Mouse (Mus musculus) gastrocnemius, postnatal 14 days (tissue): ENCODE measurements around the gene Tchp. TPM values are rescaled to one million over a fixed set of nuclear protein-coding genes. Genes with fewer than 3 reads are reported as not detected.

Experiments used
- DNase-seq: peaks from one replicate; pipeline ENCODE4 v3.0.0; 2021; ENCODE audit warnings: mixed read lengths
- intact Hi-C: fragments of 180-260 bp; cut with DNase I; formaldehyde crosslinking; loops from one replicate; pipeline ENCODE4 v1.15.1; 2025; ENCODE audit warnings: low total_unique reads
- total RNA-seq, 2 experiments: library from RNA; stranded (reverse); gene quantifications; 2 replicates each; pipeline ENCODE4 v1.2.3; 2021

Tchp gene
- total RNA-seq, 2 experiments from 2014 or later, result 3.4 to 3.5 TPM

- DNase-seq, result peak; percentile 93
- intact Hi-C loops, result no loop called here
Measured at GRCm38 (mm10) chr5:114690633-114691567, 16.7 kb upstream of the Tchp start, which contains the start of gene Gltp. Gltp (minus strand) TSS chr5:114690984.

GRCm38 (mm10) chr5:114695775-114696174, 11.8 kb upstream of the Tchp start:
- intact Hi-C loops, result no loop called here
- no peak for DNase-seq

- intact Hi-C loops, result no loop called here
- no peak for DNase-seq
Measured at GRCm38 (mm10) chr5:114696939-114697338, 10.6 kb upstream of the Tchp start.

GRCm38 (mm10) chr5:114698044-114698746, 9.4 kb upstream of the Tchp start:
- peak; percentile 69 for DNase-seq
- intact Hi-C loops, result no loop called here

- intact Hi-C loops, result no loop called here
- no peak for DNase-seq
Measured at GRCm38 (mm10) chr5:114699015-114699414, 8.5 kb upstream of the Tchp start.

- no peak for DNase-seq
- intact Hi-C loops, result no loop called here
Measured at GRCm38 (mm10) chr5:114702403-114703392, 4.9 kb upstream of the Tchp start.

GRCm38 (mm10) chr5:114708491-114708890, 931 bp downstream of the Tchp start:
- intact Hi-C loops, result no loop called here
- no peak for DNase-seq

- intact Hi-C loops, result no loop called here
- no peak for DNase-seq
Measured at GRCm38 (mm10) chr5:114709357-114709756, 1.8 kb downstream of the Tchp start.

GRCm38 (mm10) chr5:114714551-114714950, 7.0 kb downstream of the Tchp start:
- DNase-seq, result no peak
- intact Hi-C loops, result no loop called here

GRCm38 (mm10) chr5:114717292-114717691, 9.7 kb downstream of the Tchp start:
- no peak for DNase-seq
- intact Hi-C loops, result no loop called here

- intact Hi-C loops, result no loop called here
- no peak for DNase-seq
Measured at GRCm38 (mm10) chr5:114717937-114718336, 10.4 kb downstream of the Tchp start.

- intact Hi-C loops, result no loop called here
- DNase-seq, result no peak
Measured at GRCm38 (mm10) chr5:114718483-114718882, 10.9 kb downstream of the Tchp start.

GRCm38 (mm10) chr5:114719003-114719927, 11.7 kb downstream of the Tchp start:
- intact Hi-C loops, result no loop called here
- DNase-seq, result no peak

- DNase-seq, result no peak
- intact Hi-C loops, result no loop called here
Measured at GRCm38 (mm10) chr5:114719928-114720270, 12.3 kb downstream of the Tchp start.

- DNase-seq, result no peak
- intact Hi-C loops, result no loop called here
Measured at GRCm38 (mm10) chr5:114720784-114721183, 13.2 kb downstream of the Tchp start.

GRCm38 (mm10) chr5:114721969-114722368, 14.4 kb downstream of the Tchp start:
- intact Hi-C loops, result no loop called here

GRCm38 (mm10) chr5:114722846-114723245, 15.3 kb downstream of the Tchp start:
- intact Hi-C loops, result no loop called here

More at GRCm38 (mm10) chr5:114721969-114722368, 14.4 kb downstream of the Tchp start:
- DNase-seq, result no peak

GRCm38 (mm10) chr5:114728160-114728559, 20.6 kb downstream of the Tchp start:
- DNase-seq, result peak; percentile 61
- intact Hi-C loops, result no loop called here

More at GRCm38 (mm10) chr5:114722846-114723245, 15.3 kb downstream of the Tchp start:
- no peak for DNase-seq
